Mouse (Mus musculus) midbrain, embryonic 11.5 days (tissue): Measurements from ENCODE around the gene 3110082J24Rik. TPM values are rescaled to one million over a fixed set of nuclear protein-coding genes. Genes with fewer than 3 reads are reported as not detected.

Experiments
- ATAC-seq: fragments of 200-750 bp; cut with Nextera tagmentation; 2 replicates; pipeline ENCODE4 v1.8.0; 2017; ENCODE audit warnings: moderate TSS enrichment, moderate library complexity; ENCODE audit not compliant: low FRiP score
- DNase-seq: peaks from one replicate; pipeline ENCODE4 v3.0.0; 2015; ENCODE audit warnings: low spot score; ENCODE audit errors: missing footprints
- H3K27ac ChIP-seq: fragments of 300-500 bp; sonication (generic); 2 replicates; pipeline ENCODE4 v1.5.1; 2014; ENCODE audit warnings: low read depth, low read length
- H3K27me3 ChIP-seq: fragments of 300-500 bp; sonication (generic); 2 replicates; pipeline ENCODE4 v1.6.1; 2014; ENCODE audit warnings: mild to moderate bottlenecking, low read length, moderate library complexity, mixed read lengths; ENCODE audit not compliant: control insufficient read depth, insufficient read depth
- H3K36me3 ChIP-seq: fragments of 300-500 bp; sonication (generic); 2 replicates; pipeline ENCODE4 v1.6.1; 2014; ENCODE audit warnings: mild to moderate bottlenecking, low read length, moderate library complexity, mixed read lengths; ENCODE audit not compliant: control insufficient read depth, insufficient read depth
- H3K4me1 ChIP-seq: fragments of 300-500 bp; sonication (generic); 2 replicates; pipeline ENCODE4 v1.6.1; 2014; ENCODE audit warnings: low read length; ENCODE audit not compliant: control insufficient read depth, insufficient read depth
- H3K4me2 ChIP-seq: fragments of 300-500 bp; sonication (generic); 2 replicates; pipeline ENCODE4 v1.6.1; 2014; ENCODE audit warnings: mild to moderate bottlenecking, moderate library complexity
- H3K4me3 ChIP-seq: fragments of 300-500 bp; sonication (generic); 2 replicates; pipeline ENCODE4 v1.5.1; 2014; ENCODE audit warnings: low read depth, low read length
- H3K9ac ChIP-seq: fragments of 300-500 bp; sonication (generic); 2 replicates; pipeline ENCODE4 v1.6.1; 2014; ENCODE audit warnings: low read length
- H3K9me3 ChIP-seq: fragments of 300-500 bp; sonication (generic); 2 replicates; pipeline ENCODE4 v1.6.1; 2016; ENCODE audit warnings: low read length; ENCODE audit not compliant: control insufficient read depth
- WGBS: fragments of 180-500 bp; shearing (Covaris S2); extraction: QIAGEN DNeasy Blood & Tissue Kit; methylation state at CpG from one replicate; pipeline ENCODE4 v1.1.7; 2014; 5-methylcytosine and 5-hydroxymethylcytosine counted together
- polyA plus RNA-seq: library from polyadenylated mRNA; unstranded; fragments of >200 nt; fragmentation: Nextera tagmentation; extraction: Ambion mirVana; gene quantifications from 2 replicates; pipeline ENCODE4 v1.2.1, GENCODE M21; 2014

3110082J24Rik gene
- polyA plus RNA-seq, 1 experiment from 2014 or later = 3.7 TPM

- peaks cover 55% of the 10 kb centered on the region for H3K4me1 ChIP-seq
- no peaks in the 10 kb centered on the region for H3K9me3 ChIP-seq
- no peak overlapping the region for H3K27ac ChIP-seq
- H3K9ac ChIP-seq = no peak overlapping the region
- DNase-seq (peak; percentile 83), ATAC-seq (no peak)
- 69% methylated on average over 3 of the region's 3 CpGs for WGBS
- H3K4me2 ChIP-seq = no peak overlapping the region
- no peak overlapping the region for H3K4me3 ChIP-seq
- peaks cover 2% of the 10 kb centered on the region; the same call in 1 of the 2 replicates for H3K36me3 ChIP-seq
- H3K27me3 ChIP-seq = peaks cover 20% of the 10 kb centered on the region; the same call in 1 of the 2 replicates
These were observed 5.9 kb upstream of the 3110082J24Rik start for GRCm38 (mm10) chr5:30111771-30112170.

DNA sequence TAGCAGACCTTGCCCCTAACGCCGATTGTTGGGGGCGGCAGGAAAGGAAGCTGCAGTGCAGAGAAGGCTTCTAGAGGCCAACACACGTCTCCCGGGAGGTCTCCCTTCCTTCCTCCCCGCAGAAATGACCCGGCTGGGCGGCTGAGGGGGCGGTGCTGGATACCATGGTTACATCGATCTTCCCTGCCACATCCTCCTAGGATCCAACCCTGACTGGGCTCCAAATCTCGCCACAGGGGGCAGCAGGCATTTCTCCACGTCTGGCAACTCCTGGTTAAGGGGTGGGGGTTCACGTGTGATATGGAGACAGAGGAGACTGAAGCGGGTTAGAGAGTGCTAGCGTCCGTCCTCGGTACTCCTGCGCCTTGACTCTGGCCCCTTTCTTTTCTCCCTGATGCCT, 5.2 kb upstream of the 3110082J24Rik start:
- peak overlapping the region; percentile 33 for H3K4me2 ChIP-seq
- H3K27me3 ChIP-seq = peaks cover 20% of the 10 kb centered on the region; the same call in 1 of the 2 replicates
- H3K27ac ChIP-seq = peak overlapping the region; percentile 64
- H3K36me3 ChIP-seq = no peaks in the 10 kb centered on the region
- H3K9ac ChIP-seq = peak overlapping the region; percentile 32; the same call in 1 of the 2 replicates
- ATAC-seq (peak; percentile 47), DNase-seq (peak; percentile 97)
- H3K4me3 ChIP-seq = no peak overlapping the region
- peaks cover 61% of the 10 kb centered on the region for H3K4me1 ChIP-seq
- under 1% methylated on average over 18 of the region's 18 CpGs for WGBS
- H3K9me3 ChIP-seq = no peaks in the 10 kb centered on the region

DNA sequence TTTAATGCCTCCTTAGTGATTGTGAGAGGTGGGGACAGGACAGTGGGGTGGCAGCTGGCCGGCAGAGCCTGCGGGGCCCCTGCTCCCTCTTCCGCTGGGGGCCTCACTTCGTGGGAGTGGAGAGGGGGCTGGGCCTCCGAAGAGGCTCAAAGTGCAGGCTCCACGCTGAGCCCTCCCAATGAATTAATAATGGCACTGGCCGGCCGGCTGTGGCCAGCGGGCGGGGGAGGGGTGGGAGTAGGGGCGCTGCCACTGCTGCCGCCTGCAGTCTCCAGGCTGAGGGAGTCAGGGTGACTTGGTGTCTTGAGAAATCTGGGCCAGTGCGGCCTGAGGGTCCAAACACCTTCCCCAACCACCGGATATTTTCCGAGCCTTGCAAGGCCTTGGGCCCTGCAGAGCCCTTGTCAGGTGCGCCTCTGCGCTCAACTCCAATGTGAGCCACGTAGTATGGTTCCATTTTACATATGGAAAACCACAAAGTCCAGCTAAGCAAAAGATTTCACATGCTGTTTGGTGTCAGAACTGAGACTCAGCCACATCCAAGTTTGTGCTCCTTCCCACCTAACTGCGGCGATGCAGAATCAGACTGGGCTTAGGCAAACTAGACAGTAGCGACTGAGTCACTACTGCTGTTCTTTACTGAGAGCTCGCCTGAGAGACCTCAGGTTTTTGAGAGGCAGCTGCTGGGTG, 4.6 kb upstream of the 3110082J24Rik start:
- peak overlapping the region; percentile 32 for H3K9ac ChIP-seq
- H3K4me3 ChIP-seq = no peak overlapping the region
- peak overlapping the region; percentile 68 for H3K27ac ChIP-seq
- peak; percentile 39; the same call in 1 of the 2 replicates for ATAC-seq
- WGBS = 2% methylated on average over 22 of the region's 22 CpGs
- no peaks in the 10 kb centered on the region for H3K9me3 ChIP-seq
- H3K27me3 ChIP-seq = peaks cover 20% of the 10 kb centered on the region; the same call in 1 of the 2 replicates
- no peaks in the 10 kb centered on the region for H3K36me3 ChIP-seq
- H3K4me2 ChIP-seq = peak overlapping the region; percentile 33
- H3K4me1 ChIP-seq = peaks cover 66% of the 10 kb centered on the region
- peak; percentile 96 for DNase-seq

DNA sequence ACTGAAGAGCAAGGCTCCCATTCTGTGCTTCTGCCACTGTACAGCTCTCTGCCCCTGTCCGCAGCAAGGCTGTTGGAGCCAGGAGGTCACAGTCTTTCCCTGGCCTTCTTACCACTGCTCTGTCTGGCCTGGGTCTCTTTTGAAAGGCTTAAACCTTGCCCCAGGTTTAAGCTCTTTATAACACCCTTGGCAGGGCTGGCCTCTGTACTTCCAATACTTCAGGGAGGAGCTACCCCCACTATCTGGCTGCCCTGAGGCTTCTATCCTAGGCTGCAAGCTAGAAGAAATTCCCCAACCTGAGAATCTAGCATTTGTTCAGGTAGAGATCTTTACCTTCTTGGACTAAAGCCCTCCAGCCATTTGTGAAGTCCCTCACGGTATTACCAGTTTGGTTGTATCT, 4.0 kb upstream of the 3110082J24Rik start:
- Histone ChIP-seq H3K9me3 (no peaks in the 10 kb centered on the region), H3K27me3 (peaks cover 19% of the 10 kb centered on the region; the same call in 1 of the 2 replicates), H3K4me2 (peak overlapping the region; percentile 33), H3K4me3 (no peak overlapping the region), H3K36me3 (no peaks in the 10 kb centered on the region), H3K4me1 (peaks cover 66% of the 10 kb centered on the region), H3K27ac (peak overlapping the region; percentile 68), H3K9ac (peak overlapping the region; percentile 32)
- peak; percentile 90 for DNase-seq
- ATAC-seq = no peak
- 7% methylated on average over 2 of the region's 2 CpGs for WGBS

- H3K36me3 ChIP-seq = no peaks in the 10 kb centered on the region
- ATAC-seq (no peak), DNase-seq (peak; percentile 84)
- 54% methylated on average over 6 of the region's 6 CpGs for WGBS
- H3K27ac ChIP-seq = peak overlapping the region; percentile 78
- H3K9ac ChIP-seq = peak overlapping the region; percentile 28; the same call in 1 of the 2 replicates
- no peaks in the 10 kb centered on the region for H3K9me3 ChIP-seq
- peaks cover 6% of the 10 kb centered on the region; the same call in 1 of the 2 replicates for H3K27me3 ChIP-seq
- no peak overlapping the region for H3K4me3 ChIP-seq
- peaks cover 58% of the 10 kb centered on the region for H3K4me1 ChIP-seq
- peak overlapping the region; percentile 94 for H3K4me2 ChIP-seq
These were observed 2.3 kb upstream of the 3110082J24Rik start for GRCm38 (mm10) chr5:30108233-30108632.

GRCm38 (mm10) chr5:30107611-30108041, 1.7 kb upstream of the 3110082J24Rik start:
- peak overlapping the region; percentile 94 for H3K4me2 ChIP-seq
- ATAC-seq (0 out of 2 replicates have a peak, but pooled peaks have one; percentile 3), DNase-seq (peak; percentile 93)
- peaks cover 2% of the 10 kb centered on the region; the same call in 1 of the 2 replicates for H3K27me3 ChIP-seq
- peaks cover 58% of the 10 kb centered on the region for H3K4me1 ChIP-seq
- no peaks in the 10 kb centered on the region for H3K36me3 ChIP-seq
- peak overlapping the region; percentile 44 for H3K9ac ChIP-seq
- peak overlapping the region; percentile 66 for H3K4me3 ChIP-seq
- 1% methylated on average over 5 of the region's 5 CpGs for WGBS
- H3K27ac ChIP-seq = peak overlapping the region; percentile 78
- H3K9me3 ChIP-seq = no peaks in the 10 kb centered on the region

GRCm38 (mm10) chr5:30107186-30107585, 1.3 kb upstream of the 3110082J24Rik start:
- Histone ChIP-seq H3K4me2 (peak overlapping the region; percentile 94), H3K4me3 (peak overlapping the region; percentile 66), H3K36me3 (no peaks in the 10 kb centered on the region), H3K9me3 (no peaks in the 10 kb centered on the region), H3K9ac (peak overlapping the region; percentile 44), H3K4me1 (peaks cover 58% of the 10 kb centered on the region), H3K27ac (peak overlapping the region; percentile 78), H3K27me3 (no peaks in the 10 kb centered on the region; the same call in 1 of the 2 replicates)
- DNase-seq (peak; percentile 93), ATAC-seq (peak; percentile 71)
- 0% methylated on average over 7 of the region's 7 CpGs for WGBS

DNA sequence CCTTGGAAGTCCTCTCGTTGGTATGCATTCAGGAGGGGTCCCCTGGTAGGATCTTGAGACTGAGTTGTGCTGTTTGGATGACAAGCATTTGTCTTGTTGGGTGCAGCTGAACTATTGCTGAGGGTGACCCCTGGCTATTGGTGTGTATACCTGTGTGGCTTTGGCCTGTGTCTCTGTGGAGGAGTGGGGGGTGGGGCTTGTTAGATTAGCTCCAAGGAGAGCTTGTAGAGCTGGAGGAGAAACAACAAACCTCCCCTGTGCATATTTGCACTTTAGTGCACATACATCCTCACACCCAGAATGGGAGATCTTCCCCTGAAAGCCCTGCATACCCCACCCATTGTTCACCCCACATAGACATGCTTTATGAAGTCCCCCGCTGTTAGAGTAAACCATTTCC, 870 bp upstream of the 3110082J24Rik start:
- Histone ChIP-seq H3K27ac (peak overlapping the region; percentile 67; the same call in 1 of the 2 replicates), H3K9ac (peak overlapping the region; percentile 84), H3K9me3 (no peaks in the 10 kb centered on the region), H3K4me3 (peak overlapping the region; percentile 66), H3K36me3 (no peaks in the 10 kb centered on the region), H3K4me2 (peak overlapping the region; percentile 94), H3K4me1 (peaks cover 58% of the 10 kb centered on the region), H3K27me3 (no peaks in the 10 kb centered on the region)
- WGBS = 9% methylated on average over 2 of the region's 2 CpGs
- peak; percentile 1; the same call in 1 of the 2 replicates for ATAC-seq
- DNase-seq = peak; percentile 85
